Mouse (Mus musculus) intestine, postnatal 0 days (tissue): ENCODE data around the gene Pcsk2. TPM values are rescaled to one million over a fixed set of nuclear protein-coding genes. Genes with fewer than 3 reads are reported as not detected.

Experiments used
- ATAC-seq: fragments of 200-750 bp; cut with Nextera tagmentation; 2 replicates; pipeline ENCODE4 v1.8.0; 2017; ENCODE audit warnings: mild to moderate bottlenecking, moderate TSS enrichment, moderate library complexity
- H3K27ac ChIP-seq: fragments of 300-500 bp; sonication (generic); 2 replicates; pipeline ENCODE4 v1.5.1; 2014; ENCODE audit warnings: mild to moderate bottlenecking, low read depth, low read length, moderate library complexity
- H3K27me3 ChIP-seq: fragments of 300-500 bp; sonication (generic); replicated peaks from 2 replicates; pipeline ENCODE4 v1.6.1; 2014; ENCODE audit warnings: low read length, mixed read lengths; ENCODE audit not compliant: control insufficient read depth, insufficient read depth
- H3K36me3 ChIP-seq: fragments of 300-500 bp; sonication (generic); 2 replicates; pipeline ENCODE4 v1.6.1; 2014; ENCODE audit warnings: mild to moderate bottlenecking, moderate library complexity; ENCODE audit not compliant: control insufficient read depth, insufficient read depth
- H3K4me1 ChIP-seq: fragments of 300-500 bp; sonication (generic); replicated peaks from 2 replicates; pipeline ENCODE4 v1.6.1; 2014; ENCODE audit warnings: antibody characterized with exemption, low read length, mixed read lengths; ENCODE audit not compliant: control insufficient read depth, insufficient read depth
- H3K4me2 ChIP-seq: fragments of 300-500 bp; sonication (generic); replicated peaks from 2 replicates; pipeline ENCODE4 v1.6.1; 2014; ENCODE audit warnings: low read depth, mild to moderate bottlenecking, moderate library complexity
- H3K4me3 ChIP-seq: fragments of 300-500 bp; sonication (generic); 2 replicates; pipeline ENCODE4 v1.5.1; 2014; ENCODE audit warnings: low read depth, low read length
- H3K9ac ChIP-seq: fragments of 300-500 bp; sonication (generic); 2 replicates; pipeline ENCODE4 v1.6.1; 2014; ENCODE audit warnings: mild to moderate bottlenecking, low read depth, low read length
- H3K9me3 ChIP-seq: fragments of 300-500 bp; sonication (generic); 2 replicates; pipeline ENCODE4 v1.6.1; 2016; ENCODE audit warnings: mixed run types; ENCODE audit not compliant: control insufficient read depth
- CTCF ChIP-seq: sonication (generic); IDR thresholded peaks from 2 replicates; pipeline ENCODE4 v1.5.1; 2016; ENCODE audit warnings: low read depth, mild to moderate bottlenecking, control low read depth, antibody characterized with exemption, moderate library complexity
- whole genome bisulfite sequencing: fragments of 180-500 bp; shearing (Covaris S2); extraction: QIAGEN DNeasy Blood & Tissue Kit; methylation state at CpG from one replicate; pipeline ENCODE4 v1.1.7; 2014; 5-methylcytosine and 5-hydroxymethylcytosine counted together
- polyA plus RNA-seq: library from polyadenylated mRNA; unstranded; fragments of >200 nt; fragmentation: Nextera tagmentation; extraction: Ambion mirVana; gene quantifications from 2 replicates; pipeline ENCODE4 v1.2.1, GENCODE M21; 2015

Pcsk2 gene
- 0.57 and 0.68 TPM in 2 replicates for polyA plus RNA-seq

DNA sequence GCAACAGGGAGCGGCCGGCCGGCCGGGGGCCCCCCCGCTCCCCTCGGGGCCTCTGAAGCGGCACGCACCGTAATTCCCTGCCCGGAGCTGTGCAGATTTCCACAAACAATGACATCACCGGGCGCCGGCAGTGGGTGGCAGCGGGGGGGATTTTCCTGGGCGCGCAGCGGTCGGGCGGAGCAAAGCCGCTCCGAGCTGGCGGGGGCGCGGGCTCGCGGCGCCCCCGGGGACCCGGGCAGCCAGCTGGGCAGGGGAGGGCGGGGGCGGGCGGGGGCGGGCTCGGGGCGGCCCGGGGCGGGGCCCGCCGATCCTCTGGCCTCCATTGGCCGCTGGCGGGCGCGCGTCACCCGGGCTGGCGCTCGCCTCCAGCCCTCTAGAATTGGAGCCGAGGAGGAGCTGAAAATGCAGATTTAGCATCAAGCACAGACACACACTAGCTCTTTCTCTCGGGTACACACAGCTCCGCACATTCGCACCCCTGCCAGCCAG is at the start of gene Pcsk2:
Pcsk2 (plus strand) TSS at position 399 of the 489 bp plus-strand sequence.
- 1% methylated on average over 49 of the region's 51 CpGs for WGBS
- Histone ChIP-seq H3K4me2 (peak within 1 kb of the TSS; percentile 76), H3K36me3 (no peaks in the 10 kb centered on the region), H3K4me3 (peak within 1 kb of the TSS; percentile 46), H3K4me1 (no peaks in the 10 kb centered on the region), H3K27me3 (peaks cover 21% of the 10 kb centered on the region), H3K9me3 (no peaks in the 10 kb centered on the region), H3K27ac (no peak within 1 kb of the TSS), H3K9ac (no peak within 1 kb of the TSS)
- ATAC-seq, result peak; percentile 68
- no peak for TF ChIP-seq CTCF

- TF ChIP-seq CTCF, result no peak
- Histone ChIP-seq H3K9ac (no peak overlapping the region), H3K27ac (no peak overlapping the region), H3K4me3 (no peak overlapping the region), H3K9me3 (no peaks in the 10 kb centered on the region), H3K4me1 (no peaks in the 10 kb centered on the region), H3K36me3 (no peaks in the 10 kb centered on the region), H3K27me3 (no peaks in the 10 kb centered on the region), H3K4me2 (no peak overlapping the region)
- 93% methylated on average over 9 of the region's 9 CpGs for WGBS
- no peak for ATAC-seq
Observed at GRCm38 (mm10) chr2:143500845-143501244, 45.1 kb upstream of the Pcsk2 start.

GRCm38 (mm10) chr2:143501760-143502159 is 44.2 kb upstream of the Pcsk2 start:
- no peak for TF ChIP-seq CTCF
- Histone ChIP-seq H3K4me2 (no peak overlapping the region), H3K36me3 (no peaks in the 10 kb centered on the region), H3K27ac (no peak overlapping the region), H3K27me3 (no peaks in the 10 kb centered on the region), H3K4me3 (no peak overlapping the region), H3K9me3 (no peaks in the 10 kb centered on the region), H3K9ac (no peak overlapping the region), H3K4me1 (no peaks in the 10 kb centered on the region)
- ATAC-seq, result no peak
- 76% methylated on average over 5 of the region's 5 CpGs for WGBS

GRCm38 (mm10) chr2:143502203-143502602 is 43.8 kb upstream of the Pcsk2 start:
- Histone ChIP-seq H3K36me3 (no peaks in the 10 kb centered on the region), H3K27ac (no peak overlapping the region), H3K4me3 (no peak overlapping the region), H3K4me2 (no peak overlapping the region), H3K9me3 (no peaks in the 10 kb centered on the region), H3K27me3 (no peaks in the 10 kb centered on the region), H3K4me1 (no peaks in the 10 kb centered on the region), H3K9ac (no peak overlapping the region)
- TF ChIP-seq CTCF, result no peak
- 87% methylated on average over 3 of the region's 3 CpGs for WGBS
- ATAC-seq, result no peak

DNA sequence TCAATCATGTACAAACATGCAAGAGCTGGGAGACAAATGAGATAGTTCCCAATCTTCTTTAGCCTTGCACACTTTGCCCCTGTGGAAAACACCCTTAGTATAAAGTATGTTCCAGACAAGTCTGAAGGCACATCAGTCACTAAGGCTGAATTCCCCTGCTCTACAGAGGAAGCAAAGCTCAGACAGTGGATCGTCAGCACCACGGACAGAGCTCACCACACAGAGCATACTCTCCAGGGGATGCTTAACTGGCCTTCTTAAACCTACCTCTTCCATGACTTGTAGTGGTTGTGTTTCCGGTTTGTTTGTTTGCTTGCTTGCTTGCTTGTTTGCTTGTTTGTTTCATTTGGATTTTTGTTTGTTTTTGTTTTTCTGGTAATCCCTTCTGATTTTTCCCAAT is 9.5 kb upstream of the Pcsk2 start:
- ATAC-seq, result no peak
- WGBS, result 9% methylated on average over 3 of the region's 3 CpGs
- H3K4me1 ChIP-seq, result no peaks in the 10 kb centered on the region

GRCm38 (mm10) chr2:143545299-143545751 is 631 bp upstream of the Pcsk2 start:
- Histone ChIP-seq H3K4me1 (no peaks in the 10 kb centered on the region), H3K27me3 (peaks cover 21% of the 10 kb centered on the region), H3K4me3 (peak overlapping the region; percentile 46), H3K27ac (no peak overlapping the region), H3K9me3 (no peaks in the 10 kb centered on the region), H3K4me2 (peak overlapping the region; percentile 76), H3K36me3 (no peaks in the 10 kb centered on the region), H3K9ac (no peak overlapping the region)
- no peak for TF ChIP-seq CTCF
- WGBS, result under 1% methylated on average over 7 of the region's 7 CpGs
- ATAC-seq, result no peak

More for the DNA sequence above, 9.5 kb upstream of the Pcsk2 start:
- Histone ChIP-seq H3K27ac (no peak overlapping the region), H3K9me3 (no peaks in the 10 kb centered on the region), H3K9ac (no peak overlapping the region), H3K4me2 (no peak overlapping the region), H3K36me3 (no peaks in the 10 kb centered on the region), H3K4me3 (no peak overlapping the region), H3K27me3 (no peaks in the 10 kb centered on the region)
- no peak for TF ChIP-seq CTCF
